Mouse (Mus musculus): ENCODE measurements around the gene Slc51a.

Gene Slc51a

DNA sequence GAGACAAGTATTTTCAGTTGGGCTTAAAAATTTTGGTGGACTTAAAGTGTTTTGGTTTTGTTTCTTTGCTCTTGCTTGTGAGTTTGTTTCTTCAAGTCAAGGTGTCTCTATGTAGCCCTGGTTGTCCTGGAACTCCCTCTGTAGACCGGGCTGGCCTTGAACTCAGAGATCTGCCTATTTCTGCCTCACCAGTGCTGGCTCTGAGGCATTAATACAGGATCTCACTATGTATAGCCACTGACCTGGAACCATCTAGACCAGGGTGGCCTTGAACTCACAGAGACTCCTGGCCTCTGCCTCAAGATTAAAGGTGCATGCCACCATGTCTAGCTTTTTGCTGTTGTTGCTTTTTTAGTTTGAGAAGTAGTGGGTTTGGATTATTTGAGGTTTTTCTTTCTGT, 55.8 kb downstream of the Slc51a start:
- no peak for DNase-seq (ENCODE audit: low spot score in 2 of 2)

DNA sequence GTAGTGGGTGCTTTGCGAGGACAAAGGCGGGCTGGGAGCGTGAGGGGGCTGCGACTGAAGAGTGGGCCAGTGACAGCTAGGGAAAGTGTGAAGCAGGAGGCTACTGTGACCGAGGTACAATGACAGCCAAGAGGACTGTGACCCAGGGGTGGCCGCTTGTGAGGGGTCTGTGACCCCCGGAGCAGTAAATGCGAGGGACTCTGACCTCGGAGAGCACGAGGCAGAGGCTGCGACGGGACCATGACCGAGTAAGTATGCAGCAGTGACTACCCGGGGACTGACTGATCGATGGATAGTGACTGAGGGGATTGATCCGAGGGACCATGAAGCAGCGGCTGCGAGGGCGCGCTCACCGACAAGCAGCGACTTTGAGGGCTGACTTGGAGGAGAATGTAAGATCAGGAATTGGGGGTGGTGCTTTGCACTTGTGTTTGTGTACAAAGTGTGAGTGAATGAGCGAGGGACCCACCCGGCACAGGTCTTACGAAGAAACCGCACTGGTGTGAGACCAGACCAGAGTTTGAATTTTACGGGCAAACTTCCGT, 56.6 kb downstream of the Slc51a start:
- DNase-seq (ENCODE audit: low spot score in 2 of 2): peak in 1 of 2 experiments; percentile 50

GRCm38 (mm10) chr16:32430474-32431046, 57.1 kb downstream of the Slc51a start, which contains the start of gene Pcyt1a:
Gene Pcyt1a (plus strand): TSS chr16:32430921.
- peak; percentile 86 to 93 for DNase-seq (ENCODE audit: low spot score in 2 of 2)

DNA sequence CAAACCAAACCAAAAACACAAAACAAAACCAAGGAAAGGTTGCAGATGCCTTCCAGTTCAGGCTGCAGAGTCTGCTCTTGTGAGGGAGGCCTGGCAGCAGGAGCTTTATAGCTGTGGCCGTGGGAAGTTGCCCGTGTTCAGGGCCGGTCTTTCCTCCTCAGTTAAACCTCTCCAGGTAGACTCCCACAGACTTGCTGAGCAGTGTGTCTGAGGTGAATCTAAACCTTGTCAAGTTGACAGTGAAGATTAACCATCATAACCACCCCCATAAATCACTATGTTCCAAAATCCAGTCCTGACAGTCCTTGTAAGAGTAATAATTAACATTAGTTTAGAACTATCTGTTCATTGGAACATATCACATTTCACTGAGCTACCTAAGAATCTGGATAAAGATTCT, 60.2 kb downstream of the Slc51a start:
- no peak for DNase-seq (ENCODE audit: low spot score in 2 of 2)
